Mouse (Mus musculus) lung, embryonic 15.5 days (tissue): ENCODE measurements around the gene Sez6. TPM values are rescaled to one million over a fixed set of nuclear protein-coding genes. Genes with fewer than 3 reads are reported as not detected.
A peak's percentile ranks its signal among the peaks of the same experiment; 100 is the strongest.

ENCODE experiments used
- ATAC-seq: fragments of 200-750 bp; cut with Nextera tagmentation; 2 replicates; pipeline ENCODE4 v1.8.0; 2017; ENCODE audit warnings: moderate number of reproducible peaks, borderline replicate concordance; ENCODE audit not compliant: low FRiP score, low TSS enrichment; ENCODE audit errors: extremely low read depth
- H3K27ac ChIP-seq: fragments of 300-500 bp; sonication (generic); 2 replicates; pipeline ENCODE4 v1.5.1; 2015; ENCODE audit warnings: moderate library complexity, mild to moderate bottlenecking, inconsistent platforms
- H3K27me3 ChIP-seq: fragments of 300-500 bp; sonication (generic); 2 replicates; pipeline ENCODE4 v1.6.1; 2015; ENCODE audit warnings: inconsistent platforms
- H3K36me3 ChIP-seq: fragments of 300-500 bp; sonication (generic); 2 replicates; pipeline ENCODE4 v1.6.1; 2015; ENCODE audit warnings: inconsistent platforms
- H3K4me1 ChIP-seq: fragments of 300-500 bp; sonication (generic); 2 replicates; pipeline ENCODE4 v1.6.1; 2015; ENCODE audit warnings: inconsistent platforms
- H3K4me2 ChIP-seq: fragments of 300-500 bp; sonication (generic); 2 replicates; pipeline ENCODE4 v1.6.1; 2015; ENCODE audit warnings: inconsistent platforms, mild to moderate bottlenecking, moderate library complexity
- H3K4me3 ChIP-seq: fragments of 300-500 bp; sonication (generic); 2 replicates; pipeline ENCODE4 v1.5.1; 2015; ENCODE audit warnings: mild to moderate bottlenecking, inconsistent platforms
- H3K9ac ChIP-seq: fragments of 300-500 bp; sonication (generic); 2 replicates; pipeline ENCODE4 v1.6.1; 2015; ENCODE audit warnings: inconsistent platforms
- H3K9me3 ChIP-seq: fragments of 300-500 bp; sonication (generic); 2 replicates; pipeline ENCODE4 v1.6.1; 2016; ENCODE audit warnings: inconsistent platforms
- WGBS: fragments of 180-500 bp; shearing (Covaris S2); methylation state at CpG from one replicate; pipeline ENCODE4 v1.1.7; 2015; 5-methylcytosine and 5-hydroxymethylcytosine counted together
- polyA plus RNA-seq: library from polyadenylated mRNA; unstranded; fragments of >200 nt; fragmentation: Nextera tagmentation; extraction: Ambion mirVana; gene quantifications from 2 replicates; pipeline ENCODE4 v1.2.1, GENCODE M21; 2015

The Sez6 gene
- polyA plus RNA-seq, 1 experiment from 2014 or later: 0.51 TPM

- ATAC-seq: no peak
- Histone ChIP-seq H3K4me2 (peak overlapping the region; percentile 91), H3K27ac (no peak overlapping the region), H3K9ac (no peak overlapping the region), H3K9me3 (no peaks in the 10 kb centered on the region), H3K27me3 (peaks cover 86% of the 10 kb centered on the region), H3K4me1 (peaks cover 12% of the 10 kb centered on the region), H3K4me3 (peak overlapping the region; percentile 43), H3K36me3 (no peaks in the 10 kb centered on the region)
- WGBS: 3% methylated on average over 41 of the region's 41 CpGs
Measured at GRCm38 (mm10) chr11:77931541-77932433, 1.2 kb downstream of the Sez6 start.

- H3K4me2 ChIP-seq: no peak overlapping the region
- H3K9me3 ChIP-seq: no peaks in the 10 kb centered on the region
- H3K4me1 ChIP-seq: peaks cover 12% of the 10 kb centered on the region
- H3K4me3 ChIP-seq: no peak overlapping the region
- peaks cover 90% of the 10 kb centered on the region for H3K27me3 ChIP-seq
- no peaks in the 10 kb centered on the region for H3K36me3 ChIP-seq
- H3K9ac ChIP-seq: no peak overlapping the region
- ATAC-seq: no peak
- WGBS: 23% methylated on average over 5 of the region's 5 CpGs
- H3K27ac ChIP-seq: no peak overlapping the region
Measured at GRCm38 (mm10) chr11:77932576-77932975, 2.0 kb downstream of the Sez6 start.

GRCm38 (mm10) chr11:77934111-77934521 is 3.5 kb downstream of the Sez6 start:
- no peak for ATAC-seq
- Histone ChIP-seq H3K27ac (no peak overlapping the region), H3K9me3 (no peaks in the 10 kb centered on the region), H3K9ac (no peak overlapping the region), H3K4me1 (peaks cover 12% of the 10 kb centered on the region), H3K27me3 (peaks cover 80% of the 10 kb centered on the region), H3K4me2 (no peak overlapping the region), H3K36me3 (no peaks in the 10 kb centered on the region), H3K4me3 (no peak overlapping the region)
- WGBS: 2% methylated on average over 4 of the region's 4 CpGs

- Histone ChIP-seq H3K4me2 (no peak overlapping the region), H3K9ac (no peak overlapping the region), H3K4me3 (no peak overlapping the region), H3K36me3 (no peaks in the 10 kb centered on the region), H3K27ac (no peak overlapping the region), H3K27me3 (peaks cover 73% of the 10 kb centered on the region), H3K4me1 (peaks cover 12% of the 10 kb centered on the region), H3K9me3 (no peaks in the 10 kb centered on the region)
- no peak for ATAC-seq
- 55% methylated on average over 5 of the region's 5 CpGs for WGBS
Measured at GRCm38 (mm10) chr11:77934568-77935311, 4.1 kb downstream of the Sez6 start.

GRCm38 (mm10) chr11:77936846-77937245 is 6.2 kb downstream of the Sez6 start:
- H3K27ac ChIP-seq: no peak overlapping the region
- H3K27me3 ChIP-seq: peaks cover 62% of the 10 kb centered on the region
- H3K9ac ChIP-seq: no peak overlapping the region
- no peak overlapping the region for H3K4me3 ChIP-seq
- ATAC-seq: no peak
- 2% methylated on average over 8 of the region's 8 CpGs for WGBS
- no peaks in the 10 kb centered on the region for H3K36me3 ChIP-seq
- H3K4me1 ChIP-seq: peaks cover under 1% of the 10 kb centered on the region; the same call in 1 of the 2 replicates
- no peak overlapping the region for H3K4me2 ChIP-seq
- no peaks in the 10 kb centered on the region for H3K9me3 ChIP-seq

GRCm38 (mm10) chr11:77937649-77938410 is 7.2 kb downstream of the Sez6 start:
- WGBS: 13% methylated on average over 4 of the region's 4 CpGs
- H3K27me3 ChIP-seq: peaks cover 53% of the 10 kb centered on the region
- H3K4me1 ChIP-seq: no peaks in the 10 kb centered on the region
- H3K36me3 ChIP-seq: no peaks in the 10 kb centered on the region
- no peak for ATAC-seq
- no peak overlapping the region for H3K4me3 ChIP-seq
- H3K27ac ChIP-seq: no peak overlapping the region
- no peak overlapping the region for H3K4me2 ChIP-seq
- no peak overlapping the region for H3K9ac ChIP-seq
- H3K9me3 ChIP-seq: no peaks in the 10 kb centered on the region

- no peaks in the 10 kb centered on the region for H3K9me3 ChIP-seq
- no peaks in the 10 kb centered on the region for H3K4me1 ChIP-seq
- ATAC-seq: no peak; the same call in 1 of the 2 replicates
- no peak overlapping the region for H3K4me2 ChIP-seq
- H3K9ac ChIP-seq: no peak overlapping the region
- H3K27me3 ChIP-seq: peaks cover 10% of the 10 kb centered on the region
- H3K36me3 ChIP-seq: no peaks in the 10 kb centered on the region
- H3K27ac ChIP-seq: no peak overlapping the region
- 25% methylated on average over 5 of the region's 5 CpGs for WGBS
- H3K4me3 ChIP-seq: no peak overlapping the region
Measured at GRCm38 (mm10) chr11:77942230-77942629, 11.6 kb downstream of the Sez6 start.

GRCm38 (mm10) chr11:77947860-77948259 is 17.3 kb downstream of the Sez6 start:
- Histone ChIP-seq H3K9ac (no peak overlapping the region), H3K36me3 (no peaks in the 10 kb centered on the region), H3K4me2 (no peak overlapping the region), H3K4me1 (peaks cover 7% of the 10 kb centered on the region; the same call in 1 of the 2 replicates), H3K27me3 (peaks cover 24% of the 10 kb centered on the region; the same call in 1 of the 2 replicates), H3K27ac (no peak overlapping the region), H3K9me3 (no peaks in the 10 kb centered on the region), H3K4me3 (no peak overlapping the region)
- no peak for ATAC-seq
- WGBS: 12% methylated on average over 9 of the region's 9 CpGs

- Histone ChIP-seq H3K4me2 (no peak overlapping the region), H3K9me3 (no peaks in the 10 kb centered on the region), H3K4me1 (peaks cover 7% of the 10 kb centered on the region; the same call in 1 of the 2 replicates), H3K36me3 (no peaks in the 10 kb centered on the region), H3K9ac (no peak overlapping the region), H3K27me3 (peaks cover 24% of the 10 kb centered on the region; the same call in 1 of the 2 replicates), H3K27ac (no peak overlapping the region), H3K4me3 (no peak overlapping the region)
- WGBS: 12% methylated on average over 12 of the region's 12 CpGs
- ATAC-seq: no peak
Measured at GRCm38 (mm10) chr11:77950125-77950685, 19.6 kb downstream of the Sez6 start.

- Histone ChIP-seq H3K4me2 (no peak overlapping the region), H3K36me3 (no peaks in the 10 kb centered on the region), H3K4me3 (no peak overlapping the region), H3K27ac (no peak overlapping the region), H3K27me3 (peaks cover 24% of the 10 kb centered on the region; the same call in 1 of the 2 replicates), H3K9me3 (no peaks in the 10 kb centered on the region), H3K9ac (no peak overlapping the region), H3K4me1 (peaks cover 7% of the 10 kb centered on the region; the same call in 1 of the 2 replicates)
- 58% methylated on average over 5 of the region's 5 CpGs for WGBS
- no peak for ATAC-seq
Measured at GRCm38 (mm10) chr11:77950797-77951228, 20.2 kb downstream of the Sez6 start.

GRCm38 (mm10) chr11:77953671-77954070 is 23.1 kb downstream of the Sez6 start:
- Histone ChIP-seq H3K36me3 (no peaks in the 10 kb centered on the region), H3K27me3 (peaks cover 12% of the 10 kb centered on the region; the same call in 1 of the 2 replicates), H3K4me1 (no peaks in the 10 kb centered on the region), H3K4me3 (no peak overlapping the region), H3K27ac (no peak overlapping the region), H3K9ac (no peak overlapping the region), H3K9me3 (no peaks in the 10 kb centered on the region), H3K4me2 (no peak overlapping the region)
- no peak for ATAC-seq
- 40% methylated on average over 9 of the region's 9 CpGs for WGBS
